Mouse (Mus musculus) stomach, embryonic 14.5 days (tissue): ENCODE data around the gene Cpt1b. TPM values are rescaled to one million over a fixed set of nuclear protein-coding genes. Genes with fewer than 3 reads are reported as not detected.

Experiments used
- ATAC-seq: fragments of 200-750 bp; cut with Nextera tagmentation; 2 replicates; pipeline ENCODE4 v1.8.0; 2017; ENCODE audit warnings: low read depth, moderate TSS enrichment; ENCODE audit not compliant: insufficient number of reproducible peaks, insufficient read depth, low FRiP score
- H3K27ac ChIP-seq: fragments of 300-500 bp; sonication (generic); 2 replicates; pipeline ENCODE4 v1.5.1; 2014; ENCODE audit warnings: mild to moderate bottlenecking, low read length, moderate library complexity, mixed read lengths
- H3K27me3 ChIP-seq: fragments of 300-500 bp; sonication (generic); 2 replicates; pipeline ENCODE4 v1.6.1; 2014; ENCODE audit warnings: low read length, control low read depth, mixed read lengths; ENCODE audit not compliant: control insufficient read depth, insufficient read depth
- H3K36me3 ChIP-seq: fragments of 300-500 bp; sonication (generic); 2 replicates; pipeline ENCODE4 v1.6.1; 2014; ENCODE audit warnings: mild to moderate bottlenecking, control low read depth, low read length, moderate library complexity, mixed read lengths; ENCODE audit not compliant: control insufficient read depth, insufficient read depth
- H3K4me1 ChIP-seq: fragments of 300-500 bp; sonication (generic); 2 replicates; pipeline ENCODE4 v1.6.1; 2014; ENCODE audit warnings: low read length, control low read depth, mixed read lengths; ENCODE audit not compliant: control insufficient read depth, insufficient read depth
- H3K4me2 ChIP-seq: fragments of 300-500 bp; sonication (generic); replicated peaks from 2 replicates; pipeline ENCODE4 v1.6.1; 2014; ENCODE audit warnings: low read depth, low read length, control low read depth
- H3K4me3 ChIP-seq: fragments of 300-500 bp; sonication (generic); 2 replicates; pipeline ENCODE4 v1.5.1; 2014; ENCODE audit warnings: low read depth, low read length, control low read depth
- H3K9ac ChIP-seq: fragments of 300-500 bp; sonication (generic); replicated peaks from 2 replicates; pipeline ENCODE4 v1.6.1; 2014; ENCODE audit warnings: low read depth, mild to moderate bottlenecking, control low read depth, low read length, moderate library complexity, mixed read lengths
- H3K9me3 ChIP-seq: fragments of 300-500 bp; sonication (generic); 2 replicates; pipeline ENCODE4 v1.6.1; 2016; ENCODE audit warnings: low read depth, low read length, control low read depth; ENCODE audit not compliant: control insufficient read depth
- WGBS: fragments of 180-500 bp; shearing (Covaris S2); extraction: QIAGEN DNeasy Blood & Tissue Kit; methylation state at CpG from one replicate; pipeline ENCODE4 v1.1.7; 2014; 5-methylcytosine and 5-hydroxymethylcytosine counted together
- polyA plus RNA-seq: library from polyadenylated mRNA; unstranded; fragments of >200 nt; fragmentation: Nextera tagmentation; extraction: Ambion mirVana; gene quantifications from 2 replicates; pipeline ENCODE4 v1.2.1, GENCODE M21; 2014

Gene Cpt1b
- polyA plus RNA-seq, 1 experiment from 2014 or later = 0.46 TPM

DNA sequence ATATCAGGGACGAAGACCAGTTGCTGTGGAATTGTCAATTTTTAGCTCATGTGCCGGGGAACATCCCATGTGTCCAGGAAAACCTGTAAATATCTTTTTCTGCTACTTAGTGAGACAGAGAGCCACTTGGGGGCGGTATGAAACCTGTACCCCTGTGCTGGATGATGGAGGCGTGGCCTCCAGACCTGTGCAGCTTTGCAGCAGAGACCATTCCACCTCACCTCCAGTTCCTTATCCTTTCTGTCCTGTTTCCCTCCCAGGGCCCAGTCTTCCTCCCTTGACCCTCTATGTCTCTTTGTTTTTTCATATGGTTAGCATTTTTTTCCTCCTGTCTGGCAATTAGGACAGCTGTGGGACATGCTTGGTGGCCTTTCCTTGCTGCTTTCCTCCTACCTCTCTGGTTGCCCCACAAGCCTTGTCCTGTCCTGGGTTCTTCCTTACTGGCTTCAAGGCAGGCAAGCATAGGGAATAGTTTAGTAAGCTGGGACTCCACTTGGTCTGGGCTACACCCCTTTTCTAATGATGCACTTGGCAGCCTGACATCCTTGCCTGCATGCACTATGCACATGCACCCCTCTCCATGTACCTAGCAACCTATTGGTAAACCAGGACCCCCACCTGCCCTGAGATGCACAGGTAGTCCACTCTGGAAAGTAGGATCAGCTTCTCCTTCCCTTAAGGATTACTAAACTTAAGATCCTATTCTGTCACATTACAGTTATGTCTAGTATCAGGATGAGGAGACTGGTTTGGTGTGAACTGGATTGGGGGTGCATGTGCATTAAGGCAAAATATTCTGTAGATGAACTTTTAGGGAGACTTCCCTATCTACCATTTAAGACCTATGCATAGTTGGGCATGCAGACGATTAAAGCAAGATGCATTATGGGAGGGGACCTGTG lies 37.9 kb upstream of the Cpt1b start:
- no peak overlapping the region for H3K27ac ChIP-seq
- no peak overlapping the region for H3K4me3 ChIP-seq
- no peaks in the 10 kb centered on the region for H3K9me3 ChIP-seq
- no peak for ATAC-seq
- no peaks in the 10 kb centered on the region for H3K36me3 ChIP-seq
- H3K27me3 ChIP-seq = no peaks in the 10 kb centered on the region
- H3K4me1 ChIP-seq = no peaks in the 10 kb centered on the region
- no peak overlapping the region for H3K9ac ChIP-seq
- WGBS = 47% methylated on average over 5 of the region's 5 CpGs
- H3K4me2 ChIP-seq = no peak overlapping the region

DNA sequence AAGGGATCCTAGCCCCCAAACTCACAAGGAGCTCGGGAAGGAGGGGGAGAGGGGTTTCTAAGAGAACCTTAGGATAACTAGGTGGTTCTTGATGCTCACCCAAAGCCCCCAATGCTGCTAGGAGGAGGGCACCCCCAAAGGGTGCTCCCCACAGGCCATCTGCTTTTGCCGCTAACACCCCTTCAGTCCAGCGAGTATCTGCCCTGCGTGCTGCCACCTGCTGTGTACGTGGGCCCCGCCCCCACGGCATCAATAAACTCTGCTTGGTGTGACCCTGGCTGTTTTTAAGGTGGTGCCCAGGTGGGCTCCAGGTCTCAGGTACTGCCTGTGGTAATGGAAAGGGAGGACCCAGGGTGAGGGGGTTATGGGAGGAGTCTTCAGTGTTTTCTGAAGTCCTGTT lies 36.5 kb upstream of the Cpt1b start:
- no peak overlapping the region for H3K4me2 ChIP-seq
- ATAC-seq = no peak
- 70% methylated on average over 7 of the region's 7 CpGs for WGBS

DNA sequence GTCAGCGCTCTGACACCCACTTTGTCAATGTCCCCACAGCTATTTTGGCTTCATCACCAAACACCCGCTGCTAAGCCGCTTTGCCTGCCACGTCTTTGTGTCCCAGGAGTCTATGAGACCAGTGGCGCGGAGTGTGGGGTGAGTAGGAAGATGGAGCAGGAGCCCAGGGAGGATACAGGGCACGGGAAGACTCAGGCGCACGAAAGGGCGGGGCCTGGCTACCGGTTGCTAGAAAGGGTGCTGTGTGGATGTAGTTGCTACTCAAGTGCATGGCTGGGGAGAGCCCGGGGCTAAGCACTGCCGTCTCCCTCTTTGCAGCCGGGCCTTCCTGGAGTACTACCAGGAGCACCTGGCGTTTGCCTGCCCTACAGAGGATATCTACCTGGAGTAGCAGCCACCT lies 35.7 kb upstream of the Cpt1b start:
- Histone ChIP-seq H3K27me3 (no peaks in the 10 kb centered on the region), H3K36me3 (no peaks in the 10 kb centered on the region), H3K9ac (no peak overlapping the region), H3K4me3 (no peak overlapping the region), H3K4me2 (no peak overlapping the region), H3K27ac (no peak overlapping the region), H3K4me1 (no peaks in the 10 kb centered on the region), H3K9me3 (no peaks in the 10 kb centered on the region)
- ATAC-seq = no peak
- WGBS = 74% methylated on average over 15 of the region's 15 CpGs

More for the DNA sequence above, 36.5 kb upstream of the Cpt1b start:
- Histone ChIP-seq H3K9me3 (no peaks in the 10 kb centered on the region), H3K27me3 (no peaks in the 10 kb centered on the region), H3K4me3 (no peak overlapping the region), H3K36me3 (no peaks in the 10 kb centered on the region), H3K9ac (no peak overlapping the region), H3K27ac (no peak overlapping the region), H3K4me1 (no peaks in the 10 kb centered on the region)

DNA sequence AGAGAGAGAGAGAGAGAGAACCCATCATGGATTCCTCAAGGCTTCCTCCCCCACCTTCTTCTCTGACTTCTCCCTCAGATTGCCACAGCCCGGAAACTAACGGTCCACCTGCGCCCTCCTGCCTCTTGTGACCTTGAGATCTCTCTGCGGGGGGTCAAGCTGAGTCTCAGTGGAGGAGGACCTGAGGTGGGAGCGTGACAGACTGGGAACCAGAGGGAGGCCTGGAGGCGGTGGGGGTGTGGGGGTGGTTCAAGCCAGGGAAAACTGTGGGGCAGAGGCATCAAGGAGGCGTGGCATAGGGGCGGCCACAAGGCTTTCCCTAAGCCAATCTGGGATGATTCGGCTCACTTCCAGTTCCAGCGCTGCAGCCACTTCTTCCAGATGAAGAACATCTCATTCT lies 34.6 kb upstream of the Cpt1b start:
- ATAC-seq = no peak
- Histone ChIP-seq H3K27ac (no peak overlapping the region), H3K9ac (no peak overlapping the region), H3K4me2 (no peak overlapping the region), H3K36me3 (no peaks in the 10 kb centered on the region), H3K4me1 (no peaks in the 10 kb centered on the region), H3K4me3 (no peak overlapping the region), H3K27me3 (no peaks in the 10 kb centered on the region), H3K9me3 (no peaks in the 10 kb centered on the region)
- 66% methylated on average over 10 of the region's 10 CpGs for WGBS

GRCm38 (mm10) chr15:89459821-89460220 lies 34.2 kb upstream of the Cpt1b start:
- ATAC-seq = no peak

GRCm38 (mm10) chr15:89458942-89459341 lies 33.3 kb upstream of the Cpt1b start:
- Histone ChIP-seq H3K27ac (no peak overlapping the region), H3K4me3 (no peak overlapping the region), H3K36me3 (no peaks in the 10 kb centered on the region), H3K9ac (no peak overlapping the region), H3K9me3 (no peaks in the 10 kb centered on the region), H3K4me2 (no peak overlapping the region), H3K27me3 (no peaks in the 10 kb centered on the region), H3K4me1 (peaks cover under 1% of the 10 kb centered on the region; the same call in 1 of the 2 replicates)
- WGBS = 91% methylated on average over 15 of the region's 15 CpGs
- ATAC-seq = no peak

More at GRCm38 (mm10) chr15:89459821-89460220, 34.2 kb upstream of the Cpt1b start:
- Histone ChIP-seq H3K4me2 (no peak overlapping the region), H3K9me3 (no peaks in the 10 kb centered on the region), H3K4me1 (no peaks in the 10 kb centered on the region), H3K27ac (no peak overlapping the region), H3K4me3 (no peak overlapping the region), H3K36me3 (no peaks in the 10 kb centered on the region), H3K9ac (no peak overlapping the region), H3K27me3 (no peaks in the 10 kb centered on the region)
- 78% methylated on average over 7 of the region's 7 CpGs for WGBS

- Histone ChIP-seq H3K4me2 (no peak overlapping the region), H3K27ac (no peak overlapping the region), H3K4me3 (no peak overlapping the region), H3K27me3 (0 out of 2 replicates have a peak, but pooled peaks cover 4% of the 10 kb centered on the region), H3K9me3 (no peaks in the 10 kb centered on the region), H3K4me1 (peaks cover 5% of the 10 kb centered on the region; the same call in 1 of the 2 replicates), H3K36me3 (no peaks in the 10 kb centered on the region), H3K9ac (no peak overlapping the region)
- no peak for ATAC-seq
- 67% methylated on average over 6 of the region's 6 CpGs for WGBS
Measured at GRCm38 (mm10) chr15:89455642-89456041, 30.0 kb upstream of the Cpt1b start.

DNA sequence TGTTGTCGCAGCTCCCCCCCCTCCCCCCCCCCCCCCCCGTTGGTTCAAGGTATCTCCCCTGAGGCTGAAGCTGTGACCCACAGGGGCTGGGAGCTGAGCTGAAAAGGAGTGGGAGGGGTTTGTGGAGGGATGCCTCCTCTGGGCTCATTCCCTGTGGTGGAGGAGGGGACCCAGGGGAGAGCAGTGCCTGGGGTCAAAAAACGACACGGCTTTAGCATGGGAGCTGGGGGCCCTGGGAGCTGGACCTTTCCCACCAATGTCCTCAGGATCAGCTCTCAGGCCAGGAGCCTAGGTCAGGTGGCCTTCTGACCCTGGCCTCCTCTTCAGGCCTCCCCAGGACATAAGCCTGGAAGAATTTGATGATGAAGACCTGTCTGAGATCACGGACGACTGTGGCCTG lies 29.2 kb upstream of the Cpt1b start:
- H3K27me3 ChIP-seq = 0 out of 2 replicates have a peak, but pooled peaks cover 4% of the 10 kb centered on the region
- H3K36me3 ChIP-seq = no peaks in the 10 kb centered on the region
- no peak overlapping the region for H3K4me3 ChIP-seq
- no peak for ATAC-seq
- 30% methylated on average over 5 of the region's 6 CpGs for WGBS
- H3K4me1 ChIP-seq = peaks cover 5% of the 10 kb centered on the region; the same call in 1 of the 2 replicates
- no peak overlapping the region for H3K9ac ChIP-seq
- H3K27ac ChIP-seq = no peak overlapping the region
- H3K4me2 ChIP-seq = peak overlapping the region; percentile 92; the same call in 1 of the 2 replicates
- H3K9me3 ChIP-seq = no peaks in the 10 kb centered on the region
